Mouse (Mus musculus) kidney, postnatal 4 days (tissue): ENCODE data around the gene Gm14326.
"Not testable (repeated sequence)": the region's sequence is repeated elsewhere in the genome, so short reads cannot be mapped to it uniquely, and the experiment has no call there.

Experiments
- DNase-seq, 2 experiments: peaks; one replicate each; pipeline ENCODE4 v3.0.0; 2021; ENCODE audit warnings: mixed read lengths in 2 of 2

Gm14326 gene

DNA sequence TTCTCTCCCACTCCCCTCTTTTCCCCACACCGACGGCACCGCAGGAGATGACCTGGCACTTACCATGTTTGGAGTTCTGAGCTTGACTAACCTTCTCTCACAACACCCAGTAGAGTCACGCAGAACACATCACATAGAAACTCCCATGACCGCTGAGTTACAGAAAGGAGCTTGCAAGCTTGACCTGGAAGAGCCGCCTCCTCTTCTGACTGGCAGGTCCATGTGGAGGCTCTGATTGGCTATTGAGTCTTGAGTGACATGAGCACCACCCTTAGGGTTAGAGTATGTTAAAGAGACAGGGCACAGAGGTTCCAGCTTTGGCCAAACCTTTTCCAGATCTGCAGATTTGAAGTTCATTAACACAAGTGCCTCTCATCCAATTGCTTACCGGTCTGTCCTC, at the start of gene Gm14326:
Gm14326 (minus strand) TSS at position 153 of the 400 bp plus-strand sequence.
- DNase-seq = peak; percentile 72 to 80

DNA sequence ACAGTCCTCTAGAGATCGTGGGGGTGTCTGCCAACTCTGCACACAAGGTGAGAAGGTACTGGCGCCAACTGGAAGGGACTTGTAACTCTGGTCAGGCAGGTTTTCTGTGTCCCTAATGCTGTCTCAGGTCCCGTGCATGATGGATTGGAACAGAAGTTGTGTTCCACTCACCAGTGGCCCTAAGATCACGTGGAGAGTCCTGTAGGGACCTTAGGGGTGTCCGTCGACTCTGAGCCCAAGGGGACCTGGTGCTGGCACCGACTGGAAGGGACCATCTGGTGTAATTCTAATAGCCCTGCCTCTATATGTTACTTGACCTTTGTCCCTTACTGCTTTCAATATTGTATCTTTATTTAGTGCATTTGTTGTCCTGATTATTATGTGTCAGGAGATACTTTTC, 17.7 kb upstream of the Gm14326 start:
- not testable (repeated sequence) for DNase-seq

- DNase-seq = peak; percentile 38 to 60
Observed at GRCm38 (mm10) chr2:177956734-177957133, 363 bp downstream of the Gm14326 start.

- not testable (repeated sequence) for DNase-seq
Observed at GRCm38 (mm10) chr2:177925563-177926103, 31.5 kb downstream of the Gm14326 start, which contains the start of gene Zfp972. Zfp972 (minus strand) TSS chr2:177925613.

DNA sequence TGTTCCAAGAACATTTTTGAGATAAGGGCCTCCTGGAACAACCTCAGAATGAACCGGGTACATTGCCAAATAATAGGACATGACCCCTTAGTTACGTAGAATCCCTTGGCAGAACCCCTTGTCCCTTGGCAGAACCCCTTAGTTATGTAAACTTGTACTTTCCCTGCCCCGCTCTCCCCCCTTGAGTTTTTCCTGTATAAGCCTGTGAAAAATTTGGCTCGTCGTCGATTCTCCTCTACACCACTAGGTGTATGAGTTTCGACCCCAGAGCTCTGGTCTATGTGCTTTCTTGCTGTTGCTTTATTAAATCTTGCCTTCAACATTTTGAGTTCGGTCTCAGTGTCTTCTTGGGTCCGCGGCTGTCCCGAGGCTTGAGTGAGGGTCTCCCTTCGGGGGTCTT, 53.8 kb downstream of the Gm14326 start:
- DNase-seq = not testable (repeated sequence)

DNA sequence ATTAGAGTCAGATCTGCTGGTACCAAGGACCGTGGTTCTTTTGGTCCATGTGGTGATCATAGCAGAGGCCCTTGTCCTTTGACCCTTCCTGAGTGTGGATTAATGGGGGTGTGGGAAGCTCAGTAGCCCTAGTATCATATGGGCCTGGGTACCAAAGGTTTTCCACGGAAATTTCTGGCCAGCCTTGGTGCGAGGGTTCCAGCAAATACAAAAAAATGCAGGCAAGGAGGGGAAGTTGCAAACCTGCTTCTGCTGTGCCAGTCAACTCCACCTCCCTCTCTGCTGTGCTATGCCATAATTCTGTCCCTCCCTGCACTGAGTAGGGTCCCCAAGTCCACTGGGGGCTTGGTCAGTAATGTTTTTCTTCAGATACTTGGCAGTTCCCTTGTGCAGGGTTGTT, 58.9 kb downstream of the Gm14326 start:
- DNase-seq = not testable (repeated sequence)

- not testable (repeated sequence) for DNase-seq
Observed at GRCm38 (mm10) chr2:177897046-177897578, 60.0 kb downstream of the Gm14326 start, which contains the start of gene Gm14327. Gm14327 (plus strand) TSS chr2:177897096.

GRCm38 (mm10) chr2:177887743-177888142, 69.4 kb downstream of the Gm14326 start:
- not testable (repeated sequence) for DNase-seq
